Mouse (Mus musculus): ENCODE results near the gene Sp110.
"Not testable (repeated sequence)": the region's sequence is repeated elsewhere in the genome, so short reads cannot be mapped to it uniquely, and the experiment has no call there.

Gene Sp110

DNA sequence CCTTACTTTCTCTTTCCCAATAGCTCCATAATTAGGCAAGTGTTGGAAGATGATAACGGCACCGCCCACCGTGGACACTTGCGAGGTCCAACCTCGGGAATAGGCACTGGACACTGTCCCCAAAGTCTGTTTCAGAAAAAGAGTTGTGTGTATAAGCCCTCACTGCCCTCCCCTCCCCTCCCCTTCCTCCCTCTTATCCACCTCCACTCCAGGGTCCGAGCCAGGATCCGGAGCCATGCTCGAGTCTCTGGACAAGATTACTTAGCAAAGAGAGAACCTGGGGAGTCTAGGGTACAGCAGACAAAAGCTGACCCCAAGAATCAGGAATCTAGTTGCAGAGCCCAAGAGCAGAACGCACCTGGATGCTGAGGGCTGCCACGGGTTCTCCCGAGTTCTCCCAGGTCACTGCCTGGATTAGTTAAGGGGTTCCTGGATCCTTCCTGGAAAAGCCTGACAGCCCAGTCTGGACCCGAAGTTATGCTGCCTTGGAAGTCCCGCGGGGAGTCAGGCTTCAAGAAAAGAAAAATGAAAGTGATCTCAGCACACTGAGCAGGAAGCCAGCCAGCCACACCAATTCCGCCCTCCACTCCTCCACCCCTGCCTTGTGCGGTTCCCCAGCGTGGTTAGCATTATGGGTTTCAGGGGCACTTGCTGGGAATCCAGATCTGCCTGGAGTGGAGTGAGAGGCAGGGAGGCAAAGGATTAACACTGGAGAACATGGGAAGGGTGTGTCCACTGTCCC, at the start of gene Sp110:
Gene Sp110 (minus strand): TSS at position 547 of the 742 bp plus-strand sequence.
- in situ Hi-C loops (cut with MseI, MboI) = not testable (repeated sequence)

DNA sequence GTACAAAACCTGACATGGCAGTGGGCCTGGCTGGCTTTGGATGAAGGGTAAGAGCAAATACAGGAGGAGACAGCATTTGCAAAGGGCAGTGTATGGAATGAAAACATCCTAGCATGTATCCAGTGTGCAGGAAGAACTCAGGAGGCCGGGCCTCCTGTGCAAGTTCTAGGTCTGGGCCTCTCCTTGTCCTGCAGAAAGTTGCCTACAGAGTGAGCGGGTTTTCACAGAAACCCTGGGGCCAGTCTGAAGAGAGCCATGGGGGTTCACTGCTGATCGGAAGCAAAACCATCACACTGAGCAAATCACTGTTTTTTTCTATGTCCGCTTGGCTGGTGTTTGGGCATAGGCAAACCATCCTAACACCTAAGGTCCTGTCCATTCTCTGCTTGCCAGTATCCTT, 39.5 kb upstream of the Sp110 start:
- in situ Hi-C loops (cut with MseI, MboI) = not testable (repeated sequence)

DNA sequence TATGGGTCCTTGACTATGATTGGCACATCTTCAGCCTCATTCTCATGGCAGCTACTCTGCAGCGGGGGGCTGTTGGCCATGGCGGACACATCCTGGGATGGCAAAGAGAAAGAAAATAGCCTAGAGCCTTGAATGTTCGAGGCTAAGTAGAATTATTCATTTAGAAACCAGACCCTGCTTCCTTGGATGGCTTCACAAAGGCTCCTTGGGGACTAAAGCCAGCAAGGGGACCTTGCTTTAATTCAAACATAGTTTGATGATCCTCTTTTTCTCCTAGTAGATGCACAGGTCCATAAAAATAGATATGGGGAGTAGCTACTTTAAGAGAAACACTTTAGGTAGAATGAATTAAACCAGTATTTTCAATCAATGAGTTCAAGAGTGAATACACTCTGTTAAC, 38.3 kb upstream of the Sp110 start:
- in situ Hi-C loops (cut with MseI, MboI) = not testable (repeated sequence)

DNA sequence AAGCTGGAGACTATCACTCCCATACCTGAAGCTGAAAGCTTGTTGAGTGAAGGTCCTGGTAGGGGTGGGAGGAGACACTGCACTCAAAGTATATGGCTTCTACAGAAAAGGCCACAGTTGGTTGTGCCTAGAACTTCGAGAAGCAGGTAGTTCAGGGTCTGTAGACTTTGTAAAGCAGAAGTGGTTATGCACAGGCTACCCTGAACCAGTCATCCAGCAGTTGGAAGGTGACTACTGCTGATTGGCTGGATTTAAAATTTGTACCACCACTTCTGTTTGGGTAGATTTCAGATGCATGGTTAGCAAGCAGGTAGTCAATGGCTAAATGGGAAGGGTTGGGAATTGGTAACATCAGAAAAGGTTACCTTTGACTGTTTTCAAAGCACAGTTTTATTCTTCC, 20.1 kb upstream of the Sp110 start:
- in situ Hi-C loops (cut with MseI, MboI) = not testable (repeated sequence)

DNA sequence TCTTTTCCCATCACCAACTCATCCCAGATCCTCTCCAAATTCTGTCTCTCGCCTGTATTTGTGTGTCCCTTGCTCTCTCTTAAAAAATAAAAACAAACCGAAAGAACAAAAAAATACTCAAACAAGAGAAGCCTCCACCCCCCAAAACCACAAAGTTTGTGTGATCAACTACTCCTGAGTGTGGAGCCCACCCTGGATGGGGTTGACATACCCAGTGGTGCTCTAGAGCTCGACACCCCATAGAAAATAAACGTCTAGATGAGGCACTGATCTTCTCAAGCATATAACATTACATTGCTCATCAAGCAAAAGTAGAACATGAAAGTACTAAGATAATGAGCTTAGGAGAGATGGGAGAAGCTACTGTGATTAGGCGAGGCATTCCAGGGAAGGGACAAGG, 18.5 kb upstream of the Sp110 start:
- in situ Hi-C loops (cut with MseI, MboI) = not testable (repeated sequence)

DNA sequence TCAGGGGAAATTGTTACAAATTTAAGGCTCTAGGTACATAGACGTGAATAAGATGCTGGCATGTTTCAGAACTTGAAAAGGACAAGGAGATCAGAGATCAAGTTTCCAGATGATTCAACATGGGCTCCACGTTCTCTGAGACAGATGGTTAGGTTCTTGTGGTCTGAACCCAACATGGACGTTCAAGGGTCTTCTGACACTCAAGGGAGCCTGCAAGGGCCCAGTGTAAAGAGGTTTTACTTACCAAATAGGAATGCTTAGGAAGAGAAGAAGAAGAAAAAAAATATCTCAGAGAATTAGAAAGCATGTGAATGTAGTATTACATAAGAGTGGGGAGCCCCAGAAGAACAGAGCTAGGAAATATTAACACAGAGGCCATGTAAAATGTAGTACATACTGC, 17.2 kb upstream of the Sp110 start:
- in situ Hi-C loops (cut with MseI, MboI) = not testable (repeated sequence)

DNA sequence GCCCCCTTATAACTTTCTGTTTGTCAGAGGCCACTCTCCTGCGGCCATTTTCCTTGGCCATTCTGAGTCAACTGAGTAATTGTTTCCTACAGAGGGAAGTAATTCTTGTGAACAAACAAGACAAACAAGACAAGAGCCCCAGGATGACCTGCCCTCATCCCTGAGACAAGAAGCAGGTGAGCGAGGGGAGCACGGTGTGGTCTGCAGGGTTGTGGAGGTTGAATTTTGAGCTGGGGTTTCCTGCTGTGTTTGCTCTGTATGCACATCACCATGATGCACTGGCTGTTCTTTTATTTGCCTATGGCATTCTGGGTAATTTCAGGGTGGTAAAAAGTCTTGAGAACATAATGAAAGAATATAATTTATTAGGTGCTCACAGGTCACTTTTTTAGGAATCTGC, 16.5 kb upstream of the Sp110 start:
- in situ Hi-C loops (cut with MseI, MboI) = not testable (repeated sequence)

DNA sequence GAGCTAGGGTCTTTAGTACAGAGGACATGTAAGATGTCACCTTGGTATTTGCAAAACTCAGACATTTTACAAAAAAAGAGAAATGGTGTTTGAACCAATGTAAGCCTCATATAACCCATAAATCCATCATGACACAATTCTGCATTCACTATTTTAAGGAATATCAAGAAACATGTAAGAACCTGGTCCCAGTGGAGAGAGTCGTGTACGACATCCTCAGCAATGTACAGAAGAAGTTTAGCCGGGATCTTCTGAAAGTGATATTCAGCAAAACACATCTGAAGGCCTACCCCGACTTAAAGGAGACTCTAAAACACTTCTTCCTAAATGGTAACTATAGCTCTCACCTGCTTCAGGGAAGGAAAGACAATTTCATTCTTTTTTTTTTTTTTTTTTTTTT, 12.0 kb upstream of the Sp110 start:
- in situ Hi-C loops (cut with MseI, MboI) = not testable (repeated sequence)

DNA sequence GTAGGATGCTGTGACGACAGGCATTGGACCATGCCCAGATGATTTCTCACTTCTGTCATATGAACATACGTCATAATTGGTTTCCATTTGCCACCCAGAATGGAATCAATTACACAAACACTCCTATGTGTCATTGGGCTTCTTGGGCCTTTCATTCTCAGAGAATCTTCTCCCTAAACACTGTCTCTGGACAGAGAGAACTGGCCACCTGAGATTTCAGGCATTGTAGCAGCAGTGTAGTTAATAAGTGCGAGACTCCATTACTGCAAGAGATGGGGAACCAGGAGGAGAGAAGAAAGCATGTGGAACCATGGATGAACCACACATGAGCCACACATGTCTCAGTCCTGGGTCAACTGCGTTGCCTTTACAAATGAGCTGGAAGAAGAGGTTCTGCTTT, 9.7 kb upstream of the Sp110 start:
- in situ Hi-C loops (cut with MseI, MboI) = not testable (repeated sequence)

DNA sequence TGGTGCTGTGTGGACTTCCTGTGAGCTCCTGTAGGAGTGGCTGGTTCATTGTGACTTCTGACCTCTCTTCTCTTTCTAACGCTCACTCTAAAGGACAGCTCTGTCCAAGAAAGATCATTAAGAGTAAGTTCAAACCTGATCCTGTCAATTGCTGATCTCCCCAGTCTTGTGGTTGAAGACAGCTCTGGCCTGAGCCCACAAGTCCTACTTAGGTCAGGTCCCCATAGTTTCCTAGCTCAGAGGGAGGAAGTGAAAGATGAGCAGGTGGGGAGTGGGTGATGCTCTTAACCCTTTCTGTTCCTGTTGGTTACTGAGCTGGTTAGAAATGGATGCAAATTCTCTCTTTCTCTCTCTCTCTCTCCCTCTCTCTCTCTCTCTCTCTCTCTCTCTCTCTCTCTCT, 5.7 kb upstream of the Sp110 start:
- in situ Hi-C loops (cut with MseI, MboI) = not testable (repeated sequence)

DNA sequence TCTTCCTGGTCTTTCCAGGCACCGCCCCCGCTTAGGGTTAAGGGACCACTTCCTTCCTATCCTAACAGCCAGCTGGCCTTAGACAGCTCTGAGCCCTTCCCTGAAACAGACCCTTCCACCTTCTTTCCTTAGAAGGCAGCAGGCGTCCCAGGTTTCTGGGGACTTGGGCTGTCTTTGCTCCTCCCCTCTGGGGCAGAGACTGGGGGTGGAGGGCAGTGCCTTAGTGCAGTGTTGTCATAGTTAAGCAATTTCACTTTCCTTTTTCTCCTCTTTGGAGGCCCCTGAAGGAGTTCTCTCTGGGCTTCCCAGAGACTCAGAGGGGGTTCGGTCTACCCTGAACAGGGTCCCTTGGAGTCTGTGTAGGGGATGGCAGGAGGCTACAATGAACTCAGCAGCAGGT, 2.2 kb upstream of the Sp110 start:
- in situ Hi-C loops (cut with MseI, MboI) = not testable (repeated sequence)

DNA sequence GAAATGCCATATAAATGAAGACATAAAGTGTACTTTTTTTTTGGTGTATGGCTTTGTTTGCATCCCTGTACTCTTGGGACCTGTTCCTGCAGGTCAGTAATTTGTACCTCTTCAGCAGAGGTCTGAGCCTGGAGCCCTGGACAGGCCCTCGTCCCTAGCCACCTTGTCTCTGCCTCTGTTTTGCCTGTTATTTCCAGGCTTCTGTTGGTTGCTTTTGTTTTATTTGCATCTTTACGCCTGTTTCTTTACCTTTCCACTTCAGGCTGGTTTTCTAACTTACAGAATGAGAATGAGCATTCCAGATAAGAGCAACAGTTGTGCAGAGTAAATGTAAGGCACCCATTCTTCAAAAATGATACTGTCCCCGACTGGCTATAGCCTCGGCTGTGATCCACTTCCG, 1.5 kb upstream of the Sp110 start, which contains the start of gene Sp140:
Gene Sp140 (plus strand): TSS at position 301 of the 400 bp plus-strand sequence.
- in situ Hi-C loops (cut with MseI, MboI) = not testable (repeated sequence)

DNA sequence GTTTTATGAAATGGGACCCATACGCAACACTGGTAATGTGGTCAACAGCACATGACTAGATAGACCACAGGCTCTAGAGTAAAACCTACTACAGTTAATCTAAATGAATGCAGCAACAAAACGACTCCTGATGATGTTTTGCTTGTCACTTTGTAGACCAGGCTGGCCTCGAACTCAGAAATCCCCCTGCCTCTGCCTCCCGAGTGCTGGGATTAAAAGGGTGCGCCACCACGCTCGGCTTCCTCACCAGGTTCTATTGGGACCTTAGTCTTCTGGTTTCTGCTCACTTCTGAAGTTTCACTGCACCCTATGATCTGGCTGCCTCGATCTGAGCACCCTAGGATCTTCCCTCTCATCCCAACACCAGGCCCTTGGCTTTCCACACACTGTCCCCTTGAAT, 6.1 kb downstream of the Sp110 start:
- in situ Hi-C loops (cut with MseI, MboI) = not testable (repeated sequence)

DNA sequence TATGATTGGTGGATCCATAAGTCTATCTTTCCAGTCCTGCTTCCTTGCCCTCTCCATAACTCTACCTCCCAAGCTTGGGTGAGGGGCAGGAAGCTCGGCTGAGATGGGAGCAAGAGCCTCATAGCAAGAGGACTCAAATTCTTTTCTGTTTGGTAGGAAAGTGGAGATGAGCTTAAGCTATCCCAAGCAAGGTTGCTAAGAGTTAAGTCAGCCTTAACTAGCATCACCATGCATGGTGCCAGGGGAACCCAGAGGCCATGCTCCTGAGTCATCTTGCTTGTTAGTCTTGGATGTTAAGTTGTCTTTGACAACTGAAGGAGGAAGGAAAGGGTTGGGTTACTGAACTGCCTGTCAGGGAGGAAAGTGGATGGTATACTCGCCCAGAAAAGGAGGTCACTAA, 9.9 kb downstream of the Sp110 start:
- in situ Hi-C loops (cut with MseI, MboI) = not testable (repeated sequence)

DNA sequence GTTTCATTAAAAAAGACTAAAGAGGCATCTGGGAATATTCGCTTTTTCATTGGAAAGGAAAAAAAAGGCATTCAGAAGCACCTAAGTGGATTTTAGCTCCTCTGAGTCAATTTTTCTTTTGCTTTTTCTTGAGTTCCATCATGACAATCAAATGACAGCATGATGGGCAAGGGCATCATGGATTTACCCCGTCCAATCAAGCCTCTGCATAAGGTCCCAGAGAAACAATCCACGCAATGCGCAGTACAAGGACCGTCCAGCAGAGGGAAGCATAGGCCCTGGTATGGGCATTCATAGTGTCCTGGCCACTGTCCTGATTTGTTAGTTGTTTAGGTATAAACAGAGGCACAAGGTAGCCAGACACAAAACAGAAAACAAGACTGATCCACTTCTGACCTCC, 17.1 kb downstream of the Sp110 start:
- in situ Hi-C loops (cut with MseI, MboI) = not testable (repeated sequence)

DNA sequence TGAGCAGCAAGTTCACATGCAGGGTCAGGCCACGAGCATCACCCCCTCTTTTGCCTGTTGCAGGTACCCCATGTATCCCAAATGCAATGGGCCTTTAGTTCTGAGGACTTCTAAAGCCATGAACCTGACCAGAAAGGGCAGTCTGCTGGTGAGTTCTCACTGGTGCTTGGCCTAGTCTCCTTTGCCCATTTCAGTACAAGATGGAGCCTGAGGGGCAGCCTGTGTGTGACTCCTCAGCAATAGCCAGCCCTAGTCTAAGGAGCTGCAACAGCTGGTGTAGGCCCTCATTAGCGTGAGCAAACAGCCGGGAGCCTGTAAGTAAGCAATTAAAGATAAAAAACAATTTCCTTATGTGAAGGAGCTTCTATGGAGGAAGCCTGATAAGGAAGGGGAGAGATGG, 18.0 kb downstream of the Sp110 start:
- in situ Hi-C loops (cut with MseI, MboI) = not testable (repeated sequence)

DNA sequence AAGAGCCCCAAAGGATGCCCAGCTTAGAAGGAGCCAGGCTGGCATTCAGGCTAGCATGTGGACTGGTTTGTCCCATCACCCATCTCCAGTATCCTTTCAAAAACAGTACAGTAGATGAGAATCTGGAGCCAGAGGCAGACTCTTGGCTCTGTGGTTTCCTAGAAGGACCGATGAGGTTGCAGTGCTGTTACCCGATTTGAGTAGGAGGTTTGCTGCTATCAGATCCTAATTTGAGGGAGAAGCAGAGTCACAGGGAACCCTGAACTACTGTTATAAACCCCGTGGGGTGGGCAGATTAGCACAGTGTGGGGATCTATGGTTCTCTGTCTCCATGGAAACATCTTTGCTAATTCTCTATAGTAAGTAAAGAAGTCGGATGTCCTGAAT, 18.5 kb downstream of the Sp110 start:
- in situ Hi-C loops (cut with MseI, MboI) = not testable (repeated sequence)

DNA sequence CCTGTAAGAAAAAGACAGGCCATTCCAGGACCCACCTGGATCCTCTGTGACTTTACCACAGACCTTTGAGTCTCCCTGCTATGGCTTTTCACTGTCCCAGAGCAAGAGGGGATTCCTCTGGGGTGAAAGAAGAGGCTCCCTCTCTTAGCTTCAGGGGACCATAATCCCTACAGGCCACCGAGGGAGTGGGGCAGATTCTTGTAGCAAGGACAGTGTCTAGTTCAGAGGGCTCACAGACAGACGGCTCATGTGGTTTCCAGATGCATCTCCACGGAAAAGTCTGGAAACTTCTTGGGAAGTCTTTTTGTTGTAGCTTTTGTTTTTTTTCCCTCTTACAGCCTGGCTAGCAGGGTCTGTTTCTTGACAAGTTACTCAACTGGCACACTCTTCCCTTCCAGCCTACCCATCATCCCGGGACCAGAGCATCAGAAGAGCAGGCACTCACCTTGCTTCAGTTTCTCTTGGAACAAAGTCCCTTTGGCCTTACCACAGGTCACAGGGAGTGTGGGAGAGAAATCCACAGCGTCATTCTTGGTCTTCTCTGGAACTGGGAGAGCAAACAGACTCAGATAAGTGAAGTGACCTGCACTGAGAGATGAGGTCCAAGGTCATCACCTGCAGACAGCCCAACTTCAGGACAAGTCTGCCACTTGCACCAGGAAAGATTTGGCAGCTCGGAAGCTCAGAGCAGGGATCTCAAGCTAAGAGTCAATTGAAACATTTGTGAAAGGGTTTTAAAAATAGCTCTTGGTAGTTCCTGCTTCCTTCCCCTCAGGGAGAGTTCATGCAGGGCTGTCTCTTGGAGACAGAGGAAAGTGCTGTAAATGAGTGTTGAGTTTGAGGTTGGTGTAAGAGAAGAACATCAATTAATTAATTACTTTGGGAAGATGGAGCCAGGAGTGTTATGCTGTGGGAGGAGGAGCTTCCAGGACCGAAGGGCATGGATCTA, 19.1 kb downstream of the Sp110 start:
- in situ Hi-C loops (cut with MseI, MboI) = not testable (repeated sequence)

DNA sequence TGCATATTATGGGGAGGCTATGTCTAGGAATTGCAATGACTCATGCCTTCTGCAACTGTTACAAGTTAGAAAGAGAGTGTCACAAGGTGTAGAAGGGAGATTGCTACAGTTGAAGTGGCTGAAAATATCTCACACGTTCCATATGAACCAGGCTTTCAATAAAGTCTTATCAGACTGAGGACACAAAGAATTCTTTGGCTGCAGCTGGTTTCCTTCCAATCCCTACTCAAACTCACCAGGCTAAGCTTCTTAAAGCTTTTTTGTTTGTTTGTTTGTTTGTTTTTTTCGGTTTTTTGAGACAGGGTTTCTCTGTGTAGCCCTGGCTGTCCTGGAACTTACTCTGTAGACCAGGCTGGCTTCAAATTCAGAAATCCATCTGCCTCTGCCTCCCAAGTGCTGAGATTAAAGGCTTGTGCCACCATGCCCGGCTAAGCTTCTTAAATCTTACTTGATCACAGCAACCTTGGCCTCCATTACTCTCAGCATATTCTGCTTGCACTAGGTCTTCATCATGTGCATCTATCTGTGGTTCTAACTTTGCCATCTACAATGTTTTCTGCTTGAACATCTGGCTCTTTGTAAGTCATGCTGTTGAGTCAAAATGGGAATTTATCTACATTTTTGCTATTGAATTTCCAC, 20.1 kb downstream of the Sp110 start:
- in situ Hi-C loops (cut with MseI, MboI) = not testable (repeated sequence)

DNA sequence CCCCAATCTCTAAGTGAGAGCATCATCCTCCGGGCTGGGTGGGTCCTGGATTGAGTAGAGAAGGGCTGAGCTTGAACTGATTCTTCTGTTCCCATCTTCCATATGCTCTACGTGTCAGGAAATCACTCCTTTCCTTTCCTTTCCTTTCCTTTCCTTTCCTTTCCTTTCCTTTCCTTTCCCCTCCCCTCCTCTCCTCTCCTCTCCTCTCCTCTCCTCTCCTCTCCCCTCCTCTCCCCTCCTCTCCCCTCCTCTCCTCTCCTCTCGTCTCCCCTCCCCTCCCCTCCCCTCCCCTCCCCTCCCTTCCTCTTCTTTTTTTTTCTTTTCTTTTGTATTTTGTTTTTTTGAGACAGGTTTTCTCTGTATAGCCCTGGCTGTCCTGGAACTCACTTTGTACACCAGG, 23.2 kb downstream of the Sp110 start, which contains the start of gene G530012D18Rik:
Gene G530012D18Rik (plus strand): TSS at position 301 of the 400 bp plus-strand sequence.
- in situ Hi-C loops (cut with MseI, MboI) = not testable (repeated sequence)

DNA sequence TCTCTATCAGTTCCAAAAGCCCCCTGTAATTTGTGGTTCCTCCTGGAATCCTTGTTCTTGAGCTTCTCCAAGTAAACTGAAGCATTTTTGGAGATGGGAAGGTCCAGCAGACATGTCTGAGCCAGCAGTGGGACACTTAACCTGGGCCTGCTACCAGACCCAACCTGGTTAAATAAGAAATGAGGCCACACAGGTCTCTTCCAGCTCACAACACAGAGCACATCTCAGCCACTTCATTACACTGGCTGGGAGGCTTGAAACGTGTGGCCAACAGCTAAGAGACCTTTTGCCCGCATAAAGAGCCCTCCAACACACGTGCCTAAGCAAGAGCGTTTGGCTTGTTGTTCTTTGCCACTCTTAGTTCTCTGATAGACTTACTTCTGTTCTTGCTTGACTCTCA, 25.1 kb downstream of the Sp110 start:
- in situ Hi-C loops (cut with MseI, MboI) = not testable (repeated sequence)

DNA sequence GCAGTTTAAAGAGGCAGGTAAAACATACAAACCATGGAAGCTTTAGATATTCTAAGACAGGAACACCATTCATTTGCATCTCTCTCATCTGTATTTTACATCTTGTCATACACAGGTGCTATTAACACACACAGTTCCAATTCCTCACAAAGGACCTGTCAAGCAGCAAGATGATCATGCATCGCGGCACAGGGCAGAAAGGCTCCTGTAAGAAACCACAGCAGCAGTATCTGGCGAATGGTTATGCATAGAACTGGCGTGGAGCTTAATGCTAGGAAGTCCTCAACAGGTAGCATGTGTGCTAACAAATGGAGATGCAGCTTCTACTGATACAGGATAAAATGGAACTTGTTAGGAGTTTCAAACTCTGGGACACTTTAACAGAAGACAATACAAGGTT, 43.4 kb downstream of the Sp110 start:
- in situ Hi-C loops (cut with MseI, MboI) = not testable (repeated sequence)

Data from mouse trophoblast stem cell (cell line).